Mouse (Mus musculus): ENCODE measurements around the gene Mcpt8. TPM values are rescaled to one million over a fixed set of nuclear protein-coding genes. Genes with fewer than 3 reads are reported as not detected.
"Not testable (repeated sequence)": the region's sequence is repeated elsewhere in the genome, so short reads cannot be mapped to it uniquely, and the experiment has no call there.

Mcpt8 gene
- total RNA-seq (2021) = not detected
- long read RNA-seq, experiment 1 = 0 reads
- long read RNA-seq, experiment 2 = 0 reads

GRCm38 (mm10) chr14:56085167-56085566 lies at the start of gene Mcpt8:
Gene Mcpt8, minus strand, starts transcription at chr14:56085273.
- no peak for DNase-seq

DNA sequence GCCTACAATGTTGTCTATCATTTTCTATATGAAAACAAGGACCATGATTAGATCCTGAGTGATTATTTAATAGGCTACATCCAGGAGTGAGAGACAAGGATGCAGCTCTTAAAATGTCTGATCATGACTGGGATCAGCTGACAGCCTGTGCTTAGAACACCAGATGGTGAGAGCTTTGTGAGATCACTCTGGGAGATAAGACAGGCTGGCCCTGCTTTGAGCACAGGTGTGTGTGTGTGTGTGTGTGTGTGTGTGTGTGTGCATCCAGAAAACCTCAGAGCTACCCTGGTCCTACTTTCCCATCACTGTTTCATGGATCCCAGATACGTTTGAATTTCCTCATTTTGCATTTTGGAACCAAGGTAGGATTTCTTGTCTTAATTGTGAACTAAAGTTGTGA lies 48.6 kb upstream of the Mcpt8 start:
- not testable (repeated sequence) for DNase-seq

GRCm38 (mm10) chr14:56132508-56132907 lies 47.4 kb upstream of the Mcpt8 start, which contains the start of gene Gzmd:
Gene Gzmd, minus strand, starts transcription at chr14:56132608.
- not testable (repeated sequence) for DNase-seq

- no peak for DNase-seq
Measured at GRCm38 (mm10) chr14:56128341-56128740, 43.3 kb upstream of the Mcpt8 start.

DNA sequence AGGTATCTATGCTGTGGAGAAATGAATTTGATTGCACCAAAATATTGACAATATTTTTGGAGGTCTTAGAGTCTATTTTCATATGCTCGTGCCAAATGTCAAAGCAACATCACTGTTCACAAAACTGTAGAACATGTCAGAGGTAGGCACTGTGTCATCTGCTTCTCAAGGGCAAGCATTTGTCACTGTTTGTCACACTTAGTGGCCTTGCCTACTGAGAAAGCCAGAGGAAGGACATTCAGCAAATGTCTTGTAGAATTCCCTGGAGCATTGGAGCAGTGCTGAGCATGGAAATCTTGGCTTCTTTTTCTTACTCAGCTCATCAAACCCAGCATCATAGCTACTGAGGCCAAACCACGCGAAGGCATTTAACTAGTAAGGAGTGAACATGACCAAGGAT lies 38.4 kb upstream of the Mcpt8 start:
- DNase-seq = no peak

DNA sequence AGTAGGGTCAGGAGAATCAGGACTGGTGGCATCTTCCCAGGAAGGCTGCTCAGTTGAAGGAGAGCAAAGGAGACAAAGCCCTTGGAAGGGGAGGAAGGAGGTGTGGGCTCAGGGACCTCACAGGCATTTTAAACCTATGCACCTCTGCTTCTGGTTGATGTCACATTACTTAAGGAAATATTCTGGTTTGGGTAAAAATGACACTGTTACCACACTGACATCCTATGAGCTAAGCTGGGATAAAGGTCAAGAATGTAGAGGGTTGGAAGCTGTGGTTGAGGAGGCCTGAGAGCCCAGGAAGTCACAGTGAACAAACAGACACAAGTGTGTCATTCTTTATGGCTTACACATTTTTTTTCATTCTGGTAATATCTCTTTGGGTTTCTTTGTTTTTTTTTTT lies 35.5 kb upstream of the Mcpt8 start, which contains the start of gene Gzme:
Gzme (minus strand) TSS at position 101 of the 400 bp plus-strand sequence.
- DNase-seq = no peak

GRCm38 (mm10) chr14:56115531-56116310 lies 30.6 kb upstream of the Mcpt8 start:
- DNase-seq = not testable (repeated sequence)

- DNase-seq = no peak
Measured at GRCm38 (mm10) chr14:56105447-56106180, 20.5 kb upstream of the Mcpt8 start.

- no peak for DNase-seq
Measured at GRCm38 (mm10) chr14:56105016-56105415, 19.9 kb upstream of the Mcpt8 start.

GRCm38 (mm10) chr14:56103452-56103851 lies 18.4 kb upstream of the Mcpt8 start:
- no peak for DNase-seq

GRCm38 (mm10) chr14:56102386-56102785 lies 17.3 kb upstream of the Mcpt8 start, which contains the start of gene Ctsg:
Gene Ctsg, minus strand, starts transcription at chr14:56102574.
- DNase-seq = no peak

DNA sequence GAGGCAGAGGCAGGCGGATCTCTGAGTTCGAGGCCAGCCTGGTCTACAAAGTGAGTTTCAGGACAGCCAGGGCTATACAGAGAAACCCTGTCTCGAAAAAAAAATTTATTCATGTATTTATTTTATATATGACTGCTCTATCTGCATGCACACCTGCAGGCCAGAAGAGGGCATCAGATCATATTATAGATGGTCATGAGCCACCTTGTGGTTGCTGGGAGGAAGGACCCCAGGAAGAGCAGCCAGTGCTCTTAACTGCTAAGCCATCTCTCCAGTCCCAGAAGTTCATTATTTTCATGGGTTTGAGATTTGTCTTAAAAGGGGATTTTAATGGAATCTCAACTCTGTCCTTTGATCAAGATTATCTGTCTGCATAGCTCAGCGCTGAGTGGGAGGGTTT lies 13.9 kb upstream of the Mcpt8 start:
- DNase-seq = no peak

GRCm38 (mm10) chr14:56097597-56097996 lies 12.5 kb upstream of the Mcpt8 start:
- no peak for DNase-seq

- no peak for DNase-seq
Measured at GRCm38 (mm10) chr14:56093353-56093752, 8.3 kb upstream of the Mcpt8 start.

- no peak for DNase-seq
Measured at GRCm38 (mm10) chr14:56086711-56087110, 1.6 kb upstream of the Mcpt8 start.

DNA sequence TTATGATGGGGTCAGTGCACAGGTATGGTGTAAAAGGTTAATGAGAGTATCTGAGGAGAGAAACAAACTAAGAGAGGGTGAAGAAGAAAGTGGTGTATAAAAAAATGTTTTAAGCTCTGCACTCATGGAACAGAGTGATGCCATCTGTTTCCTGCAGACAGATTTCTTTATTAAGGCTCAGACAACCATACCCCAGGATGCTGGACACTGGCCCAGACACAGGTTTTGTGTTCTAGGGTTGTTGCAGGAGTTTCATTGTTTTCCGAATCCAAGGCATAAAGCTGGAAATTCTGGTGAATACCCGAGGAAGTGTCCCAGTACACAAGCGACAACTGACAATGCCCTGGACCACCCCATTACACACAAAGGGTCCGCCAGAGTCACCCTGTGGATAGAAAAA lies 3.1 kb downstream of the Mcpt8 start:
- DNase-seq = no peak

DNA sequence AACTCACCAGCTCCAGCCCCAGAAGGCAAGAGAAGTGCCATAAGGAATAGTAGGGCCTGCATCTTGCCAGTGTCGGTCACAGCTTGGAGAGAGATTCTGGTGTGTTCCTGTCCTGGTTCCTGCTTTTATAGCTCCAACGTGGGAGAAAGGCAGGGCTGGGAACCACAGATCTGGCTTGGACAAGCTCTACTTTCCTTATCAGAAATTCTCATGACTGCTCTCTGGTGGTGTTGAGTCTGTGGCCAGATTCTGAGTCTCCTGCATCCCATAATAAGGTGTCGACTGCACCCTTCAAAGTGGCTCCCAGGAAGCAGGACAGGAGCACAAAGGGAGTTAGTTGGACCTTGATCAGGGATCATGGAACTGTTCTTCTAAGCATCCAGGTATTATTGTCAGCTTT lies 22.9 kb downstream of the Mcpt8 start, which contains the start of gene Mcpt4:
Mcpt4 (minus strand) TSS at position 101 of the 400 bp plus-strand sequence.
- DNase-seq = not testable (repeated sequence)

DNA sequence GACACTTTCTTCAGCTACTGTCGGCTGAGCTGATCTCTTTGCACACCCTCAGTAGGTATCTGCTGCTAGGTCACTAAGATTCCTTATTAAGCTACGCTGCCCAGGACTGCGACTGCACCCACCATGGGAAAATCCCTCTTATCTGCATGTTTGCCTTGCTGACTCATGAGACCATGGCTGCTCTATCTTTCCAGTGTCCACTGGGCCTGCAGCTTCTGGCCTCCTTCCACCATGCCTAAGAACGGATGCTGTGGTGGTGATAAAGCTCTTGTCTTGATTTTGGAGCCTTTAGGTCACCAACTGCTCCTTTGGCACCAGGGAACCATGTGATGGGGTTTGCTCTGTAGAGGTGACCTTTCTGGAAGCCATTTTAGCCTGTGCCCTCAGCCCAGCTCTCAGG lies 27.4 kb downstream of the Mcpt8 start:
- no peak for DNase-seq

- no peak for DNase-seq
Measured at GRCm38 (mm10) chr14:56055408-56055807, 29.7 kb downstream of the Mcpt8 start.

DNA sequence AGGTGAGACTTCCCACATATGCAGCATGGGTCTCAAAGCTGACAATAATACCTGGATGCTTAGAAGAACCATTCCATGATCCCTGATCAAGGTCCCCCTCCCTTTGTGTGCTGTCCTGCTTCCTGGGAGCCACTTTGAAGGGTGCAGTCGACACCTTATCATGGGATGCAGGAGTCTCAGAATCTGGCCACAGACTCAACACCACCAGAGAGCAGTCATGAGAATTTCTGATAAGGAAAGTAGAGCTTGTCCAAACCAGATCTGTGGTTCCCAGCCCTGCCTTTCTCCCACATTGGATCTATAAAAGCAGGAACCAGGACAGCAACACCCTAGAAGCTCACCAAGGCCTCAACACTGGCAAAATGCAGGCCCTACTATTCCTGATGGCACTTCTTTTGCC lies 43.3 kb downstream of the Mcpt8 start, which contains the start of gene Mcpt2:
Mcpt2 (plus strand) TSS at position 250 of the 400 bp plus-strand sequence.
- DNase-seq = not testable (repeated sequence)

DNA sequence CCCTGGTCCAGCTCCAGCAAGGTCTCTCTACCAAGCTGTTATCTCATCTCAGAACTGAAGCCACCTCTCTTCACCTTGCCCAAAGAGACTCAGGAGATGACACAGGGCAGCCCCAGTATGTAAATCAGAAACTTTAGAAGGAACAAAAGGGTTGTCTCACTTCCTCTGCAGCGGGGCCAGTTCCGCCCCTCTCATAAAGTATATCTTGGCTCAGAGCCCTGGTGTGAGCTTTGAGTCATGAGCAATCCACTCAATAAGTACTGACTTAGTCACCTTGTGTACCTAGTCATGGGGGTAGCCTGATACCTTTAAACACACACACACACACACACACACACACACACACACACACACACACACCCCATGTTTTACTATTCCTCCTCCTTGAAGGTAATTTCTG lies 50.6 kb downstream of the Mcpt8 start:
- no peak for DNase-seq

Measured in heart, adult 18-20 months (tissue).